Mouse (Mus musculus) activated CD4-positive, CD25-positive, alpha-beta regulatory T cell, adult 4 months (primary cell): ENCODE measurements around the gene Atp6v1g3. TPM values are rescaled to one million over a fixed set of nuclear protein-coding genes. Genes with fewer than 3 reads are reported as not detected.

ENCODE experiments used
- ATAC-seq: one replicate; pipeline ENCODE4 v1.8.0; 2017
- polyA plus RNA-seq, 2 experiments: library from polyadenylated mRNA; unstranded; fragments of 100-300 nt; shearing (Covaris generic); gene quantifications; one replicate each; pipeline ENCODE4 v1.2.1; 2017

The Atp6v1g3 gene
- polyA plus RNA-seq, 2 experiments from 2014 or later: 0.63 TPM; not detected in 1

DNA sequence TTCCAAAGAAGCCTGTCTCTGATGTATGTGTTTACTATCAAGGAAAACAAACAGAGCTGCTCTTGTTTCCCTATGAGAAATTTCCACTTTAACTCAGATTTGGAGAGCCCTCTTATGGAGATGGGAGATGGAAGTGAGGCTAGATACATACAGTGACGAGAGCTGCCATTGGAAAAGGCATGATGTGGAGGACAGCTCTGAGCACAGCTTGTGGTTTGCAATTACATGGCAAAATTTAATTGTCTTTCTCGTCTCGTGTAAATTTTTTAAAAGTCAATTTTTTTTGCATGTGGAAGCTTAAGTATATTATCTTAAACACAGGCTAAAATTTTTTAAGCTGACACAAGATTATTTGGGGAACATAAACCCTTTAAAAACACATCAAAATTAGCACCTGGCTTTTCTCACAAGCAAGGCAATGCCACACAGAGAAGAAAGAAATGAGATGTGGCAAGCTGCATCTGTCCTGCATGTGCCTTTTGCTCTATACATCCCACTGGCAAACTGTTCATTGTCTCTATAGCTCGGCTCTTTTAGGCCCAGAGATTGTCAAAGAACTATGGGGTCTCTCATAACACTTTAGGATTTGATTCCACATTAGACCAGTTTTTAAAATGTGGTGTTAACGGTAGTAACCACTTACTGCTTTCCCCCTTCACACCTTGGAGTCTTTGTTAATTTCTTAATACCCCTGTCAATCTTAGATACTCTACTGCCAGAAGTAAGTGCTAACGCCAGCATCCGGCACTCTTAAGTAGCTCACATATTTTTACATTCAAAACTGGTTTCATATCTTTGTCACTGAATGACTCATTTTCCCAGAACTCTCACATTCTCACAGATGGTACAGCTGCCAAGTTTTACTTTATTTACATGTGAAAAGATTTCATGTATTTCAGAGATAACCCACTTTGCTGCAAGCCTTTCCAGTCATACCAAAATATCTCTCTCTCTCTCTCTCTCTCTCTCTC, 16.2 kb downstream of the Atp6v1g3 start:
- ATAC-seq: peak; percentile 53

DNA sequence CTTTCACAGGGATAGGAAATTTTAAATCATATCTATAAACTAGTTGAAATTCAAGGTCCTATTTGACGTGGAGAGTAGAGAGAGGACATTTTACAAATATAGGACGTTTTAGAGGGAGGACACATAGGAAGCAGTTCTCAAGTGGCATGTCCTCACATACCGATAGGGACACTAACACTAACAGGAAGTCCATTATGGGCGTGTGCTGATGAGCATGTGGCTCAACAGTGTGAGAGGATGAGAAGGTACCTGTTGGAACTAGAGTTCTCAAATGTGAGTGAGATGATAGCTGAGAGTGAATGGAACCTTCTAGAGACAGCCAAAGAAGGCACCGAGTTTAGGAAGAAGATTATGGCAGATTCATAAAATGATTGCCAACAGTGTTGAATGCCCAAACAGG, 17.9 kb downstream of the Atp6v1g3 start:
- ATAC-seq: peak; percentile 68

DNA sequence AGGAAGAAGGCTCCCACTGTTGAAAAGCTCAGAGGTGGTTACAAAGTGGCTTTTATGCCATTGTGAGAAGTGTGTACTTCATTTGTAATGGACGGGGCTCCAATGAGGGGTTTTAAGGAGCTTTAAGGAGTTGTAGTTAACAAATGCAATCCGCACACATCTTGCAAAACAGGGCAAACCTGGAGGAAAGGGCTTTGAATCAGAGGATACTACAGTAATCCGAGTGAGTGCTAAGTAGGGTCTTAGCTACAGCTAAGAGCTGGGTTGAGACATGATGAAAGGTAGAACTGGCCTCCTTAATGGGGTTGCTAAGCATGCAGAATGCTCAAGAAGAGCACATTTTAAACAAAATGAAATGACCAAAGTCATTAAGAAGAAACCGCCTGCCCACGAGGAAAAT, 20.9 kb downstream of the Atp6v1g3 start:
- no peak for ATAC-seq

DNA sequence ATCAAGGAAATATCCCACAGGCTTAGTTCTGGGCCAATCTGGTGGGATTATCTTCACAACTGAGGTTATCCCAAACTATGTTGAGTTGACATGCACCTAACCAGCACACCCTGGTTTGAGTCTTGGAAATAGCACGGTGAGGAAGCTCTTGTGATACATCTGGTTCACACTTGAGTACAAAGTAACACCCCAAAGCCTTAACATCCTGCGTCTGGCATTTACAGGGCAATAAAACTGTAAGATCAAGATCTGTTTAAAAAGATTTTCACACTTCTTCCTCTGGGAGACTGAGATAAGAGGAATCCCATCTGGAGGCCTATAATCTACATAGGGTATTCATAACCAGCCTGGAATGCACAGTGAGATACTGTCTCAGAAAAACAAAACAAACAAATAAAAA, 24.6 kb downstream of the Atp6v1g3 start:
- ATAC-seq: no peak

DNA sequence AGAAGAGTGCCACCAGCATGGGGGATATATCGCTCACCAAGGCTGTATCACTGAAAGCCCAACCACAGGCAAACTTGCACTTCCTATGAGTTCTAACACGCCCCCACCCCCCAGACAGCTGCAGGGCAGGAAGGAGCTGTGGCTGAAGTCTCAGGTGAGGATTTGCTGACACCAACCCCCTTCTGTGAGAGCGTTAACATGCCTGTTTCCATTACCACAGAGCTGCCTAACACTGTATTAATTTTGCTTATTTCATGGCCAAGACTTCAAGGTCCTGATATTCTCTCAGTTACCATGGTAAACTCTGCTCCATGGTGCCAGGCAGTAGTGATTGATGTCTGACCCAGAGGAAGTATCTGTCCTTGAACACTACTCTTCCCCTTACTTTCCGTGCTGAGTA, 26.0 kb downstream of the Atp6v1g3 start:
- peak; percentile 73 for ATAC-seq

DNA sequence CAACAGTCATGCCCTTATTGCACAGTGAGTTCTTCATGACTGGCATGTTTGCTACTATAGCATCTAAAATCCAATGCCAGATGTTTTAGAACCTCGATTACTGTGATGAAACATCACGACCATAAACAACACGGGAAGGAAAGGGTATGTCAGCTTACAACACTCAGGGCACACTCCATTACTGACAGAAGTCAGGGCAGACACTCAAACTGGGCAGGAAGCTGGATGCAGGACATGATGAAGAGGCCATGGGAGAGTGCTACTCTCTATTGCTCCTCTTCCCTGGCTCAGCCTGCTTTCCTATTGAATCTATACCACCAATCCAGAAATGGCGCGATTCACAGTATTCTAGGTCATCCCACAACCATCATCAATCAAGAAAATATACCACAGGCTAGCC, 28.4 kb downstream of the Atp6v1g3 start:
- ATAC-seq: no peak

DNA sequence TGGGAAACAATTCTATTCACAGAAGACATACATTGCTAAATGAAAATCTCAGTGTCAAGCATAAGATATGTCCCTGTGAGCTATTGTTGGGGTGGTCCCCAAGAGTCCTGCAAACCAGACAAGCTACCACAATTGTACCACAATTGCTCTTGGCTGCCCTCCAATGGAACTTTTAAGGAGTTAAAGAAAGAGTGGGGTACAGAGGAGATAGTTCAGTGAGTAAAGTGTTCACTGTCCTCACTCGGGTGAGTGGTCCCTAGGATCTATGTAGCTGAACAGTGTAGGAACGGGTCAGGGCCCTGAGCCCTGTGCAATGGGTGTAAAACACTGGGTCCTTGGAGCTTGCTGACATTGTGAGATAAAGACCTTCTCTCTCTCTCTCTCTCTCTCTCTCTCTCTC, 29.2 kb downstream of the Atp6v1g3 start:
- ATAC-seq: no peak

DNA sequence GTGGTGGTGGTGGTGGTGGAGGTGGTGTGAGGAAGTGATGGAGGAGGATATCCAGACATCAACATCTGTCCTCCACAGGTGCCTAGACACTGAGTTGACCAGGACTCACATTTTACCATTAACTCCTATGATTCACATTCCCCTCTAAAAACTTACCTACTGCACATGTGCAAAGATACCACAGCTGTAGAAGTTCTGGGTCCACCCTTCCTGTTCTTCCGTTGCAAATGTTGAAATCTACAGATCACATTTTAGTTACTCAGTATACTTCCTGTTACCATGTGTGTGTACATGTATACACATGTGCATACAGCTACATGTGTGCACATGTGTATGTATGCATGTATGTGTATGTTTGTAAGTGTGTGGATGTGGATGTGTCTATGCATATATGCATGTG, 29.8 kb downstream of the Atp6v1g3 start:
- peak; percentile 38 for ATAC-seq

DNA sequence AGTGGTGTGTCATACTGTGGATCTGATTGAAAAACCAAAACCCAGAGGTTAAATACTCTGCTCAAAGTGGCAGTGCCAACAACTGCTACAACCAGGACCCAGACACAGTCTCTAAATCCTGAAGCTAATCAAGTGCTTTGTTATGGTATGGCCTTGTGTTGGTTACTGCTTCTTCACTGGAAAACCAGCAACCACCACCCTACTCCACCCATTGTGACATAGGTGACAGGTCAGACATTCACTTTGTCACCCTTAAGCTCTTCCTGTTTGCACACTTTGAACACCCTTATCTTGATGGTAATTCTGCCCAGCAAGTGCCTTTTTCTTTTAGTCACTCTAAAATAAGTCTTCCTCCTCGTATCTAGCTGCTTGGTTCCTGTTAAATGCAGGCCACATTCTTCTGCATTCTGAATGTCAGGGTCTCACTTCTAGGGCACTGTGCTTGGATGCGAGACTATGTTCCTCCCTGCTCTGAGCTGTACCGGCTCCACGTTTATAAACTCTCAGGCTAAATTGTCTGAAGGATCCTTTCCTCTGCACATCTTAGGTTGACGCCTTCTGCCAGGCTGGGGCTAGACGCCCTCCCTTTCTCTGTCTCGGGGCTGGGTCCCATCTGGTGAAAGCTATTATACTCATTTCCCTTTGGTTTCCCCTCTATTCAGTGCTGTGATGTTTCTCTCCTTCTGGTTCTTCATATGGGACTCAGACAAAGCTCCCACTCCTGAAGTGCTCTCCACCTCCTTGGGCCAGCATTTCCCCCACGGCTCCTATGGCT, 30.8 kb downstream of the Atp6v1g3 start:
- ATAC-seq: peak; percentile 60

DNA sequence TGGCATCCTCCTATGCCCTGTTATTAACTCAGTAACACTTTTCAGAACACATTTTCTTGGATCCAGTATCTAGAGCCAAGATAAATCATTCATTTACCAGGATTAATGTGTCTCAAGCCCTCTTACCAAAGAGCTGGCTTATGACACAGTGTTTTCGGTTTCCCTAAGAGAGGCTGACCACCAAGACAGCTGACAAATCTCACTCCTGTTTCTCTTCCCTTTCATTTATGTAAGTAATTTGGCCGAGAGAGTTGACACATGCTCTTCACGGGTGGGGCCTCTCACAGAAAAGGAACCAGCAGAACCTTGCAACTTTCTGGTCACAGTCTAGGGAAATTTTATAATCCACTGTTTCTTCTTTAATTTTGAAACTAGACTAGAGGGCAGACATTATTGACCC, 49.1 kb downstream of the Atp6v1g3 start:
- no peak for ATAC-seq

DNA sequence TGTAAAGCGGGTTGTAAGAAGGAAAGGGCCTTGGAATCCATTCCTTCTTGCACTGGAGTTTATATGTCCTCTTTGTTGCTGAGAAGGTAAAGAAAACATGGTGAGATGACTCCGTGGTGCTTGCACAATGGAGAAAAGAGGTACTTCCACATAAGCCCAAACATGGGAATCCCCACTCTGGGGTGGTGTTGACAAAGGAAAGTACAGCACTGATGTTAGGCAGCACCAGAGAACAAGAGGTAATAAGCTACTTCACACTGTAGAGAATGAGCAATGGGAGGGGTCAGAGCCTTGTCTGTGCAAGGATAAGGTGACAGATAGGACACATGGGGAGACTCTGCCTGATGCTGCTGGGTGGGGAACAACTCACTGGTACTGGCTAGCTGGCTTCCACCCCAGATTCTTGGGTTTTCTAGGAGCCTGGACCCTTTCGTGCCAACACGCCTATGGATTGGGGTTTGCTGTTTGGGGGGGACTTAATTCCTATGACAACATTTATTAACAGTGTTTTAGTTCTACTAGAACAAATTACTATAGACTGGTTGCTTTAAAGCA, 49.6 kb downstream of the Atp6v1g3 start:
- no peak for ATAC-seq

DNA sequence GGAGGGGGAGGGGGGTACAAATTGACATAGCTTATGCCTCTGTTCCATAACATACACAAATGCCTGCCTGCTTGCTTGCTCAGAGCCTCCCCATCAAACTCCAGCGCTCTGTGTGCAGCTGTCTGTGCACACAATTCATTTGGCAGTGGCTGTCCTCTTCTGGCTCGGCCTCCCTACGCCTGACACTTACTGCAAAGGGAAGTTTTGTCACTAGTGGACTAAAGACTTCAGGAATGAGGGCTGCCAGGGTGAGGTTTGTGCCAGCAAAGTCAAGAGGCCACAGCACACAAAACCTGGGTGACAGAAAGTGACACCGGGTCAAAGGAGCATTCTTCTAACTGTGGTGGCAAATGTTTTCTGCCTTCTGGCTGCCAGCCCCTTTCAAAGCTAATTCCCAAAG, 52.6 kb downstream of the Atp6v1g3 start:
- no peak for ATAC-seq

DNA sequence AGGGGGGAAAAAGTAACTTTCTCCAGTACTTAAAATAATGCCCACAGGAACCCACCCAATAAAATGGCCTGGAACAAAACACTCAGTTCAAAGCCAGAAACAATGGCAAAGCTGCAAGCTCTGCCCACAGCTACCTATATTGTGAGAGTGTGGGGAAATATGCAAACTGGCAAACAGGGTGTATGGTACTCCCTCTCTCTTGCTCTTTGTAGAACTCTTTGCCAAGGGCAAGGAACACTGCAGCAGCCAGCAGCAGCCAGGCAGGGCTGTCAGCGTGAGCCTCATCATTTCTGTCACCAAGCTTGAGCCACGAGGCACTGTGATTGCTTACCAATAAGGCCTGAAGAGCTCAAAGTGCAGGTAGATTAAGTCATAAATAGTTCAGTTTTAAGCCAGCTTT, 53.0 kb downstream of the Atp6v1g3 start:
- ATAC-seq: no peak

DNA sequence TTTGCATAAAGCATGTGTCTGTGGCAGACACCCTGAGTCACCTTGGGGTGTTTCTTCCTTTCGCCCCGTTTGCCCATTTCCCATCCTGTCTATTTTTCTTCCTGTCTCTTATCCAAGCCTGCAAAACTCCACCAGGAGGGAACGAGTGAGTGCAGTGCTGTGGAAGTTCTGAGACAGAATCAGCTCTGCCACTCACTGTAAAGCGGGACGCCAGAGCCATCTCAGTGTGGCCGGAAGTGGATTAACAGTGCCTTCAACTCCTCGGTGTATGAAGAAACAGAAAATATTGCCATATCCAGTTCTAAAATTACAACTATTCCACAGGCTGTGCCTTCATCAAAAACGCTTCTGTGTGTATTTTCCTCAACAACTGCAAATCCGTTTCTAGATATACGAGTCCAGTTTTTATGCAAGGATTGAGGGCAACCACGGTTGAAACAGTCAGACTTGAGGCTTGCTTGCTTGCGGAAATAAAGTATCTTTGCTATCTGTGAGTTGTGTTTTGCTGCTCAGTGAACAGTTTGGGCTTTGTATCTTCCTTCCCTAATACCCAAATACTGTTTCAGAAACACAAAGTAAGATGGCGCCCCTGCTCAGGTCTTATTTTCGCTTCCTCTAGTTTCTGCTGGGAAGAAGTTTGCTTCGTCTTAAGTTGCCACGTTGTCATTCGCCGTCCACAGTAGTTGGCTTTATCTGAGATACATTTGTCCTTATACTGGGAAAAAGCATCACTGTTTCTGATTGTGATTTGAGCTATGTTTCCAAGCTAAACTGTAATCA, 54.1 kb downstream of the Atp6v1g3 start:
- ATAC-seq: peak; percentile 57

DNA sequence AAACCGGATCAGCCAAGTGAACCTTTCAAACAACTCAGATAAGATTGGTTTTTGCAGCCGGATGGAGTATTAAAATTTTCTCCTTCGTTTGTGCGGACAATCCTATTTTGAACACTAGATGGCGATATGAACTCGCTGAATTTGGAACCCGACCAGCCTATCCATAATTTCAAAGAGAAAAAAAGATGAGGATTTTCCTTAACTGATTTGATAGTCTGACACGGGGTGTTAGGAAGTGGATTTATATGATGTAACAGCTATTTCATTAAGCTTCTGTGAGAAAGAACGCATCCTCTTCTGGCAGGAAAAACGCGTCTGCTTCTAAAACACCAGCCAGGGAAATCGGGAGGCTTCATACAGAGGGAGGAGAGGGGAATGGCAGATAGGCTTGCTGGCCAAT, 54.8 kb downstream of the Atp6v1g3 start:
- peak; percentile 44 for ATAC-seq

DNA sequence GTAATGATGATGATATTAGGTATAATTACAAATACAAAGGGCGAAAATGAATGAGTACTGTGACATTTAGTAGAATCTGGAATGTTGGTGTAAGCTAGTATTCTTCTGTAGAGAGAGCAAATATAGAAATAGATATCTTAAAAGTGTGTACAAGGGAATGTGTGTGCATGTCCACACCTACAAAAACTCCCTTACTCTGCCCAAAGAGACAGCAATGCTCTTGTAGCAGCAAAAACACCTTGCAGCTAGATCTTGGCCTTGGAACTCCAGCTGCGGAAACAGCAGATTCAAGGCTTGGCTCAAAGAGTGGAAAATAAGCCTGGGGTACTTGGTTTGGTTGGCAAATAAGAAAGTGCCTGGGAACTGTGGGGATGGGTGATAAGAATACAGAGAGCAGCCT, 57.0 kb downstream of the Atp6v1g3 start:
- no peak for ATAC-seq

DNA sequence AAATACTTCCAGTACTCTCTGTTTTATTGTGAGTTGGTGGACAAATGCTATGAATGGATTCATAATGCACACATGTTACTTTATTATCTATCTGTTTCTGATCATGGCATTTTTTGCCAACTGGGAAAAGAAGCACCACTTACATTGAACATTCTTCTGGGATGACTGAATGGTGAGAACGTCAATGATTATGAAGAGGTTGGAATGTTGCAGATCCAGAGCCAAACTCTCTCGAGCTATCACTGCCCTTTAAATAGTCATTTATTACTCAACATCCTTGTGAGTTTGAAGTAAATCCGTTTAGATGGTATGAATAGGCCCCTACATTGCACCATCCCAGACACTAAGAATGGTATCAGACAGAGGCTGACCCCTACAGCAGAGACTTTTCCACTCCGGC, 58.1 kb downstream of the Atp6v1g3 start:
- ATAC-seq: no peak

DNA sequence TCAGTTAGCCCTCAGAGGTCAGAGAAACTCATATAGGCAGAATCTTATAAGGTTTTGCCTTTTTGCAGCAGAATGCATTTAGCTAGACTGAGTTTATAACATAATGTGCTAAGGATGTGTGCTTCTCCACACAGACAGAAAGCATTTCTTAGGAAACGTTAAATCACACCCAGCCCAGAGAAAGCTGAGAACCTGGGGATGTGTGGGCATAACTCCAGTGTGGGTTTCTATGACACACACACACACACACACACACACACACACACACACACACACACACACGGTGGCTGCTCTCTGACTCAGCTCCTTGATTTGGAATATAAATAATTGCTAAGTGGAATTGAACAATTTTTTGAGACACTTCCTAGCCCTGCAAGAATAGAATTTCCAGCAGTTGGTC, 61.2 kb downstream of the Atp6v1g3 start:
- no peak for ATAC-seq

DNA sequence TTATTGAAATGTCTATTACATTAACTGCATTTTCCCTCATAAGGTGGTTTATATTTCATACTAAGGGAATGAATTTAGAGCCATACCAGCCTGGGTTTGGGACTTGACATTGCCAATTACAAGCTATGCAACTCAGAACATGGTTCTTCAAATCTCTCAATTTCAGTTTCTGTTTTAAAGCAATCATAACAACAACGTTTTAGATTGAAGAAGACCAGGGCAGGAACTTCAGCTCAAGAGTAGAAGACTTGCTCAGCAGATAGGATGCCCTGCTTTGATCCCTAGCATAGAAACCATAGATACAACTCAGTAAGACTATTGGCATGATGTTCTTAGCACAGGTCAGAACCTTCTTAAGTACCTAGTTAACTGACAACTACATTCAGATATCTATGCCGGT, 63.9 kb downstream of the Atp6v1g3 start:
- peak; percentile 57 for ATAC-seq
